Mouse (Mus musculus): ENCODE results near the gene Hepacam.

DNA sequence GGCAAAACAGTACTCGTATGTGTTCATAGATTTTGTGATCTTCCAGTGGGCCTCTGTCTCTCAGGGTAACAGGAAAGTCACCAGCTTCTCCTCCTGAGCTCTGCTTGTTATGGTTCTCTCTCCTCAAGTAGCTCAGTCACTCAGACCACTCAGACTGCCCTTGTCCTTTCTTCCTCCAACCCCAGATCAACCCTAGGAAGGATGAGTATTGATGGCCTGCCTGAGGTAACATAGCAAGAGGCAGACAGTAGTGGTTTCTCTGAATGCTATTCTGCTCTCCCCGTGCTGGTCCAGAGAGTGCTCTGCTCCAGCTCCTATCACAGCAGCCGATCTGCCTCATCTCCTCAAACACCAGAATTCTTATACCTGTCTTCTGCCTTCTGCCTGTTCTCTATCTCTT is 3.6 kb upstream of the Hepacam start:
- no peak for TF ChIP-seq CHD2 (IDR thresholded peaks at IDR 0.05; ENCODE audit: low read depth, low read length)
- TF ChIP-seq MAFK (IDR thresholded peaks at IDR 0.05; ENCODE audit: insufficient read depth, low read depth, low read length): no peak
- no peak for TF ChIP-seq HCFC1 (IDR thresholded peaks at IDR 0.05; ENCODE audit: borderline replicate concordance, insufficient read depth, low read length)
- no peak for TF ChIP-seq ZNF384 (IDR thresholded peaks at IDR 0.05; ENCODE audit: low read depth, low read length)
- TF ChIP-seq ZC3H11A (IDR thresholded peaks at IDR 0.05; ENCODE audit: borderline replicate concordance, low read depth, low read length): no peak
